Mouse (Mus musculus): ENCODE measurements around the gene Hjurp.

The Hjurp gene

GRCm38 (mm10) chr1:88279111-88280005 lies 1.9 kb upstream of the Hjurp start:
- DNase-seq (ENCODE audit: low spot score): peak; percentile 38

- peak; percentile 29 for DNase-seq (ENCODE audit: low spot score)
Measured at GRCm38 (mm10) chr1:88277818-88278511, 532 bp upstream of the Hjurp start.

- DNase-seq (ENCODE audit: low spot score): no peak
Measured at GRCm38 (mm10) chr1:88276524-88277097, 822 bp downstream of the Hjurp start.

GRCm38 (mm10) chr1:88275698-88276523 lies 1.5 kb downstream of the Hjurp start:
- DNase-seq (ENCODE audit: low spot score): no peak

DNA sequence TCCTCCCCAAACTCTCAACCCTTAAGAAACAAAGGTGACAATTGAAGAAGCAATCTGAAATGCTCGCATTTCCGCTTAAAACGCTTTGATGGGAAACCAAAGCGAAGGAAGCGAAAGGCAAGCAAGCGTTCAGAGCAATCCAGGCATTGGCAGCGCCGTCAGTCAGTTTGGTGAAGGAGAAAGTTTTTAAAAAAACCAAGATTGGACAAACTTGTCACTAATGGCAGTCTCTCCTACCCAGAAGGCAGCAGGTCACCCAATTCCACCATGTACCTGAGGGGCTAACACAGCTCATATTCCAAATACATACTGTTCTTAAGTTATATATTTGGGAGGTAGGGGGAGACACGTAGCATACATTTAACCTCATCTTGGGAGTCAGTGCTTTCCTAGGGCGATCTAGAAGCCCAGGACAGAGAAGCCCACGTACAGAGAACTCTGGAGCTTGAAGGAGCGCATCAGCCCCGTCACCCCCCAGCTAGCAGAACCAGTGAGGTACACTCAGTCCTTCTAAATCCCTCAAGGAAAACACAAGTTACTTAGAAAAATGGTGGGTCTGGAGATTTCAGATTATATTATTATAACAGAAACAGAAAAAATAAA lies 2.3 kb downstream of the Hjurp start:
- DNase-seq (ENCODE audit: low spot score): no peak

GRCm38 (mm10) chr1:88274371-88275077 lies 2.9 kb downstream of the Hjurp start:
- DNase-seq (ENCODE audit: low spot score): no peak

DNA sequence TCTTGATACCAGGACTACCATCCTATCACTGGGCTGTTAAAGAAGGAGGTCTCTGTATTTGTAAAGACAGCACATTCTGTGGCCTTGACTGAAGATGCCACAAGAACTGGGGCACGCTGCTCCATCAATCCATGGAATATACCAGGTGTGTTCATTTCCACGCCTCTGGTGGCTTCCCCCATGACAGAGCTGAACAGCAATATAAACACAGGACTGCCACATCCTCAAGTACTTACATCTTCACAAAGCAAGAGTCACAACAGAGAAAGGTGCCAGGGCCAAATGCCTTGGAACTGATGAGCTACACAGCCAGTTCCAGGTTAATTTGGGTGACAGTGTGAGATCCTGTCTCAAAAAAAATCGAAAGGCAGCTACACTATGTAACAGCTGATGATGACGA lies 3.6 kb downstream of the Hjurp start:
- DNase-seq (ENCODE audit: low spot score): no peak

DNA sequence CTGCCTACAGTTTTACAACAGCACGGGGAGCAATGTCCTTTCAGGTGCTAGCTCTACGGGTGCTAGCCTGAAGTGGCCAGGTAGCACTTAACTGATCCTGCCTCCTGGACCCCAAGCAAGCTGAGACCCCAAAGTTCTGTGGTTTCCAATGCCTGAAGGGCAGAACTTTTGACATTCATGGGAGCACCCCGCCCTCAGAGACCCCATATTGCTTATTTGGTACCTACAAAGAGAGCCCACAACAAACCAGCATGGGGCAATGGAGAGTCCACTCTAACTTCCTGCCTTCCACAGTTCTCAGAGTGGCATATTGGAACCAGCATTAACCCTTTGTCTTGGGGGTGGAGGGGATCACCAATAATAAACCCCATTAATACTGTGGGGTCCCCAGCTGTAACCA lies 4.1 kb downstream of the Hjurp start:
- DNase-seq (ENCODE audit: low spot score): no peak

- no peak for DNase-seq (ENCODE audit: low spot score)
Measured at GRCm38 (mm10) chr1:88272851-88273250, 4.6 kb downstream of the Hjurp start.

GRCm38 (mm10) chr1:88269539-88270309 lies 7.7 kb downstream of the Hjurp start:
- DNase-seq (ENCODE audit: low spot score): no peak

GRCm38 (mm10) chr1:88268070-88268469 lies 9.4 kb downstream of the Hjurp start:
- DNase-seq (ENCODE audit: low spot score): no peak

GRCm38 (mm10) chr1:88267489-88267888 lies 9.9 kb downstream of the Hjurp start:
- DNase-seq (ENCODE audit: low spot score): no peak

GRCm38 (mm10) chr1:88266123-88266522 lies 11.3 kb downstream of the Hjurp start:
- DNase-seq (ENCODE audit: low spot score): no peak

- DNase-seq (ENCODE audit: low spot score): no peak
Measured at GRCm38 (mm10) chr1:88264869-88265240, 12.6 kb downstream of the Hjurp start.

DNA sequence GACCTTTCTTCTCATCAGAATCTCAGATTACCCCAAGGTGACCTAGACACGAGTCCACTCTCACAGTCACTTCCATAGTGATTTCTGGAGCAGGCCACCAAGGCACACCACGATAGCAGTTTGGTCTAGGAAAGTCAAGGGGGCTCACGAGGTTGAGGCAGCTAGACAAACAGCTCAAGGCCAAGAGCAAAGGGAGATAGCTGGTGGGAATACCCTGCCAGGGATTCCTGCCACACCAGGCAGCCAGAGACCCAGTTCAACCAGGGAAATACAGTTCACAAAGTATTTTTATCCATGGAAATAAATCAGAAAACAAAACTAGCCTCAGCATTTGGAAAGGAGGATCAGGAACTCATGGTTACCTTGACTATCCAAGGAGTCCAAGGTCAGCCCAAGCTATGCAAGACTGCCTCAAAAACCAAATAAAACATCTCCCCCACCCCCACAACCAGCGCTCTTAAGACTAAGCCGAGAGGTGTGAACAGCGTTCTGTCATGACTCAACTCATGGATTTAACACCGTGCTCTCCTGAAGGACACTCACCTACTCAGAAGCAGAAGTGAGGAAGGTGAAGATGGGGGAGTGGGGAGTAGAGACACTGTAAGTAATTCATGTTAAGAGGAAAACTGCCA lies 13.1 kb downstream of the Hjurp start:
- no peak for DNase-seq (ENCODE audit: low spot score)

- DNase-seq (ENCODE audit: low spot score): no peak
Measured at GRCm38 (mm10) chr1:88263778-88264177, 13.7 kb downstream of the Hjurp start.

- DNase-seq (ENCODE audit: low spot score): no peak
Measured at GRCm38 (mm10) chr1:88262961-88263360, 14.5 kb downstream of the Hjurp start.

- DNase-seq (ENCODE audit: low spot score): peak; percentile 99
Measured at GRCm38 (mm10) chr1:88262255-88262654, 15.2 kb downstream of the Hjurp start.

DNA sequence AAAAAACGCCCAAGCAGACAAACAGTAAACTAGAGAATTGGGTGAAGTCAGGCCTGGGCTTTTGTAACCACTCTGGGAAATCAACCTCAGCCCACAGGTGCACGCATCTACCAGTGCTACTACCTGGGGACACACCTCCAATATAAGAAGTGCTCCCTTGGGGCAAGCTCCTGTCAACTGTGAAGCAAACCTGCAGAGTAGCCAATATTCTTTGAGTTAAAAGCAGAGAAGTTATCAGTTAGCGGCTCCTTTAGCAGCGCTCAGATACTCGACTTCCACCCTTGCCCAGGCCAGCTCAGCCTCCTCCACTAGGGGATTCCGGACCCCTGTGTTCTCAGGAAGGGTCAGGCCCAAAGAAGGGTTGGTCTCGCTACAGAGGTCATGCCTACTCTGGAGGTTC lies 15.7 kb downstream of the Hjurp start:
- DNase-seq (ENCODE audit: low spot score): peak; percentile 57

Data from urinary bladder, postnatal 25 days (tissue).